Mouse (Mus musculus): ENCODE measurements around the gene Kcnk15.

GRCm38 (mm10) chr2:163902448-163902847 is 49.0 kb downstream of the Kcnk15 start:
- TF ChIP-seq CTCF (IDR thresholded peaks at IDR 0.05; ENCODE audit: borderline replicate concordance, control insufficient read depth, extremely low read depth, insufficient read depth, low read length, poor library complexity) = no peak
- no peak for TF ChIP-seq POLR2A (IDR thresholded peaks at IDR 0.05; ENCODE audit: control insufficient read depth, extremely low read depth, insufficient read depth, low read length, poor library complexity)

Measured in thymus, adult 2 months (tissue).